Mouse (Mus musculus): ENCODE results near the gene Zbed6. TPM values are rescaled to one million over a fixed set of nuclear protein-coding genes. Genes with fewer than 3 reads are reported as not detected.
"Not testable (repeated sequence)": the region's sequence is repeated elsewhere in the genome, so short reads cannot be mapped to it uniquely, and the experiment has no call there.

Gene Zbed6
- 1 to 10 TPM; 5.6 to 6.0 TPM for total RNA-seq (2021)

- DNase-seq (ENCODE audit: extremely low spot score in 1 of 2, low spot score in 2 of 2): peak; percentile 73 to 92
- intact Hi-C loops (cut with DNase I): no loop called here
Observed at GRCm38 (mm10) chr1:133660466-133661202, at the start of gene Zbed6. Gene Zbed6 (minus strand): TSS chr1:133660885.

- no peak for DNase-seq (ENCODE audit: extremely low spot score in 1 of 2, low spot score in 2 of 2)
- intact Hi-C loops (cut with DNase I): no loop called here
Observed at GRCm38 (mm10) chr1:133709292-133709691, 48.6 kb upstream of the Zbed6 start.

GRCm38 (mm10) chr1:133701824-133702223 is 41.1 kb upstream of the Zbed6 start:
- DNase-seq (ENCODE audit: extremely low spot score in 1 of 2, low spot score in 2 of 2); intact Hi-C loops (cut with DNase I): not testable (repeated sequence)

- intact Hi-C loops (cut with DNase I): no loop called here
- no peak for DNase-seq (ENCODE audit: extremely low spot score in 1 of 2, low spot score in 2 of 2)
Observed at GRCm38 (mm10) chr1:133697935-133698620, 37.4 kb upstream of the Zbed6 start.

- intact Hi-C loops (cut with DNase I): no loop called here
- DNase-seq (ENCODE audit: extremely low spot score in 1 of 2, low spot score in 2 of 2): peak in 1 of 2 experiments; percentile 78
Observed at GRCm38 (mm10) chr1:133695901-133696300, 35.2 kb upstream of the Zbed6 start.

- intact Hi-C loops (cut with DNase I): no loop called here
- no peak for DNase-seq (ENCODE audit: extremely low spot score in 1 of 2, low spot score in 2 of 2)
Observed at GRCm38 (mm10) chr1:133694876-133695275, 34.2 kb upstream of the Zbed6 start.

- DNase-seq (ENCODE audit: extremely low spot score in 1 of 2, low spot score in 2 of 2): no peak
- intact Hi-C loops (cut with DNase I): no loop called here
Observed at GRCm38 (mm10) chr1:133694301-133694700, 33.6 kb upstream of the Zbed6 start.

- intact Hi-C loops (cut with DNase I): no loop called here
- DNase-seq (ENCODE audit: extremely low spot score in 1 of 2, low spot score in 2 of 2): no peak
Observed at GRCm38 (mm10) chr1:133693536-133694114, 32.9 kb upstream of the Zbed6 start.

GRCm38 (mm10) chr1:133692195-133692594 is 31.5 kb upstream of the Zbed6 start:
- no peak for DNase-seq (ENCODE audit: extremely low spot score in 1 of 2, low spot score in 2 of 2)
- intact Hi-C loops (cut with DNase I): no loop called here

- no peak for DNase-seq (ENCODE audit: extremely low spot score in 1 of 2, low spot score in 2 of 2)
- intact Hi-C loops (cut with DNase I): no loop called here
Observed at GRCm38 (mm10) chr1:133691046-133691445, 30.4 kb upstream of the Zbed6 start.

- no peak for DNase-seq (ENCODE audit: extremely low spot score in 1 of 2, low spot score in 2 of 2)
- intact Hi-C loops (cut with DNase I): no loop called here
Observed at GRCm38 (mm10) chr1:133689897-133690296, 29.2 kb upstream of the Zbed6 start, which contains the start of gene Lax1. Gene Lax1 (minus strand): TSS chr1:133690108.

- intact Hi-C loops (cut with DNase I): no loop called here
- no peak for DNase-seq (ENCODE audit: extremely low spot score in 1 of 2, low spot score in 2 of 2)
Observed at GRCm38 (mm10) chr1:133688301-133688700, 27.6 kb upstream of the Zbed6 start.

- DNase-seq (ENCODE audit: extremely low spot score in 1 of 2, low spot score in 2 of 2): no peak
- intact Hi-C loops (cut with DNase I): no loop called here
Observed at GRCm38 (mm10) chr1:133685749-133686519, 25.2 kb upstream of the Zbed6 start.

GRCm38 (mm10) chr1:133671801-133672200 is 11.1 kb upstream of the Zbed6 start:
- DNase-seq (ENCODE audit: extremely low spot score in 1 of 2, low spot score in 2 of 2): no peak
- intact Hi-C loops (cut with DNase I): no loop called here

GRCm38 (mm10) chr1:133671266-133671665 is 10.6 kb upstream of the Zbed6 start:
- no peak for DNase-seq (ENCODE audit: extremely low spot score in 1 of 2, low spot score in 2 of 2)
- intact Hi-C loops (cut with DNase I): no loop called here

- no peak for DNase-seq (ENCODE audit: extremely low spot score in 1 of 2, low spot score in 2 of 2)
- intact Hi-C loops (cut with DNase I): no loop called here
Observed at GRCm38 (mm10) chr1:133670776-133671175, 10.1 kb upstream of the Zbed6 start.

GRCm38 (mm10) chr1:133670190-133670589 is 9.5 kb upstream of the Zbed6 start:
- intact Hi-C loops (cut with DNase I): no loop called here
- no peak for DNase-seq (ENCODE audit: extremely low spot score in 1 of 2, low spot score in 2 of 2)

GRCm38 (mm10) chr1:133668618-133669017 is 7.9 kb upstream of the Zbed6 start:
- intact Hi-C loops (cut with DNase I): no loop called here
- DNase-seq (ENCODE audit: extremely low spot score in 1 of 2, low spot score in 2 of 2): no peak

- DNase-seq (ENCODE audit: extremely low spot score in 1 of 2, low spot score in 2 of 2): no peak
- intact Hi-C loops (cut with DNase I): no loop called here
Observed at GRCm38 (mm10) chr1:133667721-133668120, 7.0 kb upstream of the Zbed6 start.
